Mouse (Mus musculus): ENCODE results near the gene Klhl6.

GRCm38 (mm10) chr16:19904734-19905479 is 77.9 kb downstream of the Klhl6 start:
- TF ChIP-seq CTCF (IDR thresholded peaks at IDR 0.05) (no peak), EP300 (IDR thresholded peaks at IDR 0.05) (no peak)

Data from lung, postnatal 0 days (tissue).